Mouse (Mus musculus) thymus, postnatal 25 days (tissue): ENCODE measurements around the gene Oprm1.
"Not testable (repeated sequence)": the region's sequence is repeated elsewhere in the genome, so short reads cannot be mapped to it uniquely, and the experiment has no call there.

Experiments
- DNase-seq: peaks from one replicate; pipeline ENCODE4 v3.0.0; 2022

Oprm1 gene

GRCm38 (mm10) chr10:6758206-6758605 is at the start of gene Oprm1:
Gene Oprm1, plus strand, starts transcription at chr10:6758506.
- DNase-seq = no peak

GRCm38 (mm10) chr10:6717181-6717948 is 40.9 kb upstream of the Oprm1 start:
- DNase-seq = no peak

DNA sequence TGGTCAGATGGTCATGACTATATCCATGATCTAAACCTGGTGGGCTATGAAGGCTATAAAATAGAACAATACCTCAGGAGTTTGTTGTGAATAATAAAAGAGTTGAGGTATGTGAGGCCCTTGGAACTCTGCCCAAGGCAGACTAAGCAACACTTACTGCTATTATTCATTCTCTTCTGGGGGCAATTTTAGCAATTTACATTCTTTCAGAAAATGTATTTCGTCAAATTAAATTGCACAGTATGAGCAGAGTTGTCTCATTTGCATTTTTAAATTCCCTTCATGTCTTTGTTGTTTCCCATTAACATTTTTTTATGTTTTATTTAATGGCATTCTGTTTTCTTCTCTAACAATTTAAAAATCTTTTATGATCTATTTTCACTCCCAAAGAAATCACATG is 34.5 kb upstream of the Oprm1 start:
- no peak for DNase-seq

- no peak for DNase-seq
These were observed 29.8 kb upstream of the Oprm1 start for GRCm38 (mm10) chr10:6728469-6728868.

GRCm38 (mm10) chr10:6753375-6753774 is 4.9 kb upstream of the Oprm1 start:
- no peak for DNase-seq

DNA sequence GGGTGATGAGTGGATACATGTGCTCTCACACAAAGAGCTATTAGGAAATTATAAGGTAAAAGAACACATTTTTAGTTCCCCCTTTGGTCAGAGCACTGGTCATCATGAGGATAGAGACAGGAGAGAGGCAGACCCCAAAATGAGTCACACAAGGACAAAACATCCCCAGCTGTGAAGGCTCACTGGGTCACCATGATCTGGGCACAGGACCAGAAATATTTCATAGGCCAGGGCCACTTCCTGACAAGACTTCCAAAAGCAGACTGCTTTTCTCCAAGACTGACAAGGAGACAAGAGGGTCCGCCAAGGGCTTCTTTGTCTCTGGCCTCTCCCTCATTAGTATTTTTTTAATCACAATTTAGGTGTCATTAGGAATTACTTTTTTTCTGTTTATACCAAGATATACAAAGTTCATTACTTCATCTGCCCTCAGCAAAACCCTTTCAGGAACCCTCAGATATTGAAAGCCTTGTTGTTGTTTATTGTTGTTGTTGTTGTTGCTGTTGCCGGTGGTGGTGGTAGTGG is 3.0 kb downstream of the Oprm1 start, which contains the start of gene Gm10945:
Gm10945 (minus strand) TSS at position 475 of the 525 bp plus-strand sequence.
- DNase-seq = no peak

- peak; percentile 1 for DNase-seq
These were observed 30.4 kb downstream of the Oprm1 start for GRCm38 (mm10) chr10:6788517-6789237.

DNA sequence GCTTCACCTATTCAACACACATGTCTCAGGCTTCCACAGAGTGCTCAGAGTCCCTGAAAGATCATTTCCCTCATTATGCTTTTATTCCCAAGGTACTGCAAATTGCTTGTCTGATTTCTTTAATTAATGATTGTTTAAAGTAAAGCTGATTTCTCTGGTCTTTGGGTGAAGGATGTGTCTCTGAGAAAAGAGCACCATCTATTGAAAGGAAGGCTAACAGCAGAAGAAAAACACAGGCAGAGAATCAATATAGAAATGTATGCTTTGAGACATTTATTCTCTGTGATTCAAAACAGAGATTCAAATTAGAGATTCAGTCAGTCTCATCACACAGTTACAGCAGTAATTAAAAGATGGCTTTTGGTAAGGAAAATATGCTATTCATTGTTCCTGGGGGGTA is 31.9 kb downstream of the Oprm1 start:
- no peak for DNase-seq

GRCm38 (mm10) chr10:6820626-6821025 is 62.3 kb downstream of the Oprm1 start:
- DNase-seq = no peak

GRCm38 (mm10) chr10:6842225-6842624 is 83.9 kb downstream of the Oprm1 start:
- DNase-seq = no peak

DNA sequence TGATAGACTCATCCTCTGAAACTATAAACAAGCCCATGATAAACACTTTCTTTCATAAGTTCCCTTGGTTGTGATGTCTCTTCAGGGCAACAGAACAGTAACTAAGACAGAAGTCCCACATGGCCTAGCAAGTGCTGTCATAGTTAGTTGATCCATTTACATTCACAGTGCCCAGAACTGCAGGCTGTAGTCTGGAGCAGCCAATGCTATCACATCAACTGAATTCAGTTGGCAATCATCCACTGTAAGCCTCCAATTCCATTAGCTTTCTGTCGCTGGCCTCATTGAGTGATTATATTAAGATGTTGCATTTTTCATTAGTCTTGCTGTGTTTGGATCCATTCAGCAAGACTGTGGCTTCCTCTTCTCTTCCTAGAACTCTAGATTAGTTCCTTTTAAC is 88.0 kb downstream of the Oprm1 start:
- no peak for DNase-seq

GRCm38 (mm10) chr10:6848162-6848754 is 90.0 kb downstream of the Oprm1 start:
- DNase-seq = no peak

- no peak for DNase-seq
These were observed 90.5 kb downstream of the Oprm1 start for GRCm38 (mm10) chr10:6848834-6849233.

DNA sequence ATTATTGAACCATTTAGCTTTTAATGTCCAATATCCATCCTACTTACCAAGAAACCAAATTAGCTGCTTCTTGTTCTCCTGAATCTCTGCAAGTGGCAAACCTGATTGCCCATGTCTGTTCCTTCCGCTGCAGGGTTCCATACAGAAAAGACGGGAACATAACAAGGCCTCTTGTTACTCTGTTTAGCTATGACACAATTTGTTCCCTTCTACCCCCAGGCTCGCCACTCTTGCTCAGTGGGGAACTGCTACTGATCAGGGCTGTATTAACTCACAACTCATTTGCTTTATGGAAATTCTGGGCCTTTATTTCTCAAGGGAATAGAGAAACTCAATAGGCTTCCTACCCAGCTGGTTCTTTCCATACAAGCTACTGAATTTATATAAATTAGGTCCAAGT is 97.5 kb downstream of the Oprm1 start:
- no peak for DNase-seq

DNA sequence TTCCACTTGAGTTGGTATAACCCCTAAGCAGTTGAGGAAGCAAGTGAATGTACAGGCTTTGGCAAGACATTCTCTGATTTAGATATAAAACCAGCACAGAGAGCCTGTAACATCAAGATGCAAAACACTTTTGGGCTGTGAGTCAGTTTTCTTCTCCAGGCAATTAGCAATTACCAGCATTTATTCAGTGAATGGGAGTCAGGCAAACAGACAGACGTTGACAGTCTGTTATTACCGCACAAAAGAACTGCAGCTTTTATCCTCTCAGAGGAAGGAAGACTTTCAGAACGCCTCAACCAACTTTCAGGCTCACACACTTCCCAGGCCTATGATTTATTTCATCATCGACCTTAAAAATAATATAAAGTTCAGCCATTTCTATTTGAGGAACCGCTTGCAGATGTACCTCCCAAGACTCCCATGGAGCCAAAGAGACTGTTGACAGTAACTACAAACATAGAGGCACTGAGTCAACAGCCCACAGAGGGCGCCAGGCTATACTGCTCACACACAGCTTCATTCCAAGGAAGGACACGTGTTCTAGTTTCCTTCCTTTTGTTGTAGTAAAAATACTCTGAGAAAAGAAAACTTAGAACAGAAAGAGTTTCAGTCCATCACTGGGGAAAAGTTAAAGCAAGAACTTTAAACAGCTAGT is 113.2 kb downstream of the Oprm1 start:
- DNase-seq = no peak

- no peak for DNase-seq
These were observed 115.6 kb downstream of the Oprm1 start for GRCm38 (mm10) chr10:6873917-6874316.

DNA sequence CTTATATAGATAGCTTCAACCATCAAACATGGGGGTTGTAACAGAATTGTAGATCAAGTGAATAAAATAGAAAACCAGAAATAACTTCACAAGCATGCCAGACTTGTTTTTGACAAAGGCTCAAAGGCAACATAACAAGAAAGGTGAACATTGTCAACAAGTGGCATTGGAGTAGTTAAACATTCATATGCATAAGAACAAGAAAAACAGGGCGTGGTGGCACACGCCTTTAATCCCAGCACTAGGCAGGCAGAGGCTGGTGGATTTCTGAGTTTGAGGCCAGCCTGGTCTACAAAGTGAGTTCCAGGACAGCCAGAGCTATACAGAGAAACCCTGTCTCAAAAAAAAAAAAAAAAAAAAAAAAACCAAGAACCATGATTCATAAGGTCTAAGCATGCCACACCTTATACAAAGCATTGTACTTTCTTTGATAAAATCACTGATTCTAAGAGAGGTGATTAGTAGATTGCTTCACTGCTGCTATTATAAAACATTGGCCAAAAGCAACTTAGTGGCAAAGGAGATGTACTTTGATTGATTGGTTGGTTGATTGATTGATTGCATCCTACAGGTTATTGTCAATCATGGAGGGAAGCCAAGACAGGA is 120.1 kb downstream of the Oprm1 start:
- no peak for DNase-seq

DNA sequence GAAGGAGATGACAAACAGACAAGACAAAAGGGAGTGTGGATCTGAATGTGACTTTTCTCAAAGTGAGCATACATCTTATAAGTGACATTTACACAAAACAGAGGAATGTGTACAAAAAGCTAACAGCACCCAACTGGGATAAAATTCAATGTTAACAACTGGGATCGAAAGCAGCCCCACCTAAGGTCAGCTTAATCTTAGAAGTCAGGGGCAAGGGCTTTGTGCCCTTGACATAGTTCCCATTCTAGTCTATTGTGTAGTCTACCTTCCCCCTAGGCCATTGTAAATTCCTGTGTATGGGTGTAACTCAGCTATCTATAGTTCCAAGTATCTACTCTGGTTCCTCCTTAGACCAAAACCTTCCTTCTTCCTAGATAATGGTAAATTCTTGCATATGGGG is 123.7 kb downstream of the Oprm1 start:
- not testable (repeated sequence) for DNase-seq

DNA sequence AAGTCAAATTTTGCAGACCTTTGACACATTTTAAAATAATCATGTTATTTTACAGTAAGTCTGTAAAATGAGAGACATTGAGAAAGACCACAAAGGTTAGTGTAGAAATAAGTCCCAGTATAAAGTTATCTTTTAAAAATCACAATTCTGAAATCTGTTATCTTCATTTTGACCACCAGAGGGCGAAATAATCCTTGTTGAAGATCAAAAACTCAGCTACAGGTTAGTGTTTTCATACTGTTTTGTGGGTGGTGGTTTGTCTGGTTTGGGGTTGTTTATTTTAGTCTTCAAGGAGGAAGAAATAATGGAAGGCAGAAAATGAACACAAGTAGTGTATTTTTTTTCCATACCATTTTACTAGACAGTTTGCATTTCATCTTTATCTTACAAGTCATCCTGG is 127.2 kb downstream of the Oprm1 start:
- DNase-seq = no peak

GRCm38 (mm10) chr10:6889640-6890245 is 131.4 kb downstream of the Oprm1 start:
- DNase-seq = no peak

DNA sequence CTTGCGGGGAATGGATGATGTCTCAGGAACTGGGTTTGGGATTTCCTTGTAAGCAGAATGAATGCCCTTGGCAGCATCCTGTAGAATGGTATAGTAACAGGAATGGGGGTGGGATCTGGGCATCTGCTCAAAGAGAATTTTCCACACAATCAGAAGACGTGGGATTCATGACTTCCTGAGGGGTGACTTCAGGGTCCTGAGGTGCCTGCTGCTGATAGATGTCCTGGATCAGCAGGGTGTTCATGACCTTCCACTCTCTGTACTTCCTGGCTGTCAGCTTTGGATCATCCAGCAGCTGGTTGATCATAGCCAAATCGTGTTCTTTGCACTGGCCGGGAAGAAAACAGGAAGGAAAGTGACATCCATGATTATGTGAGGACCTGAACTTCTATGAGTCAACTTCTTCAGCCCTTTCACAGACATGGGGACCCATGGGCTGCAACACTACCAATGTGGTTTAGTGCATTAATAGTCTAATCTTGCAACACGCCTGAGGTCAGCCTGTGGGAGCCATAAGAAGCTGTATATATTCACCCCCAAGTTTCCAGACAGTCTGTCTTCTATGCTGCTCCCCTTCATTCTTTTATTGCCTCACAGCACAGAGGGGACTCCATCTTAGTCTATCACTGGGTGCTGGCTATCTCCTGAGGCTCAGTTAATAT is 132.2 kb downstream of the Oprm1 start:
- no peak for DNase-seq

DNA sequence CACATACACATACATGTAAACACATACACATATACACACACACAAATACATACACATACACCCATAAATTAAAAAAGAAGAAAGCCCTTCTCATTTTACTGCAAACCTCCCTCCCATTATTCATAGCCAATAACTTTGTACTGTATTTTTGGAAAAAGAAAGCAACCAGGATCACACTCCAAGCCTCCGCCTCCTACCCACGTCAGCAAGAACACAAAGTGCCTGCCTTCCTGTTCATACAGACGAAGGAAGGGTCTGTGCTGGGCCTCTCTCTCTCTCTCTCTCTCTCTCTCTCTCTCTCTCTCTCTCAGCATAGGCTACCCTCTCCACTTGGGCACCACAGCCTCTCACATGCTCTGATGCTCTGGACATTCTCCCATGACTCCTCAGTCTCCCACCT is 137.5 kb downstream of the Oprm1 start:
- DNase-seq = no peak
